Mouse (Mus musculus) midbrain, embryonic 12.5 days (tissue): ENCODE measurements around the gene 4930524B15Rik. TPM values are rescaled to one million over a fixed set of nuclear protein-coding genes. Genes with fewer than 3 reads are reported as not detected.
A peak's percentile ranks its signal among the peaks of the same experiment; 100 is the strongest.

ENCODE experiments used
- ATAC-seq: fragments of 200-750 bp; cut with Nextera tagmentation; 2 replicates; pipeline ENCODE4 v1.8.0; 2017; ENCODE audit warnings: low read depth, moderate TSS enrichment, moderate library complexity; ENCODE audit not compliant: low FRiP score
- H3K27ac ChIP-seq: fragments of 300-500 bp; sonication (generic); replicated peaks from 2 replicates; pipeline ENCODE4 v1.5.1; 2016; ENCODE audit warnings: mild to moderate bottlenecking
- H3K27me3 ChIP-seq: fragments of 300-500 bp; sonication (generic); 2 replicates; pipeline ENCODE4 v1.6.1; 2016; ENCODE audit warnings: mild to moderate bottlenecking
- H3K36me3 ChIP-seq: fragments of 300-500 bp; sonication (generic); 2 replicates; pipeline ENCODE4 v1.6.1; 2016
- H3K4me1 ChIP-seq: fragments of 300-500 bp; sonication (generic); 2 replicates; pipeline ENCODE4 v1.6.1; 2016
- H3K4me2 ChIP-seq: fragments of 300-500 bp; sonication (generic); replicated peaks from 2 replicates; pipeline ENCODE4 v1.6.1; 2016; ENCODE audit warnings: mild to moderate bottlenecking, moderate library complexity
- H3K4me3 ChIP-seq: fragments of 300-500 bp; sonication (generic); 2 replicates; pipeline ENCODE4 v1.5.1; 2016; ENCODE audit warnings: mild to moderate bottlenecking
- H3K9ac ChIP-seq: fragments of 300-500 bp; sonication (generic); replicated peaks from 2 replicates; pipeline ENCODE4 v1.6.1; 2016; ENCODE audit warnings: mild to moderate bottlenecking, moderate library complexity
- H3K9me3 ChIP-seq: fragments of 300-500 bp; sonication (generic); 2 replicates; pipeline ENCODE4 v1.6.1; 2016; ENCODE audit warnings: mild to moderate bottlenecking
- WGBS: fragments of 180-500 bp; shearing (Covaris S2); methylation state at CpG from one replicate; pipeline ENCODE4 v1.1.7; 2016; 5-methylcytosine and 5-hydroxymethylcytosine counted together
- polyA plus RNA-seq: library from polyadenylated mRNA; unstranded; fragments of >200 nt; fragmentation: Nextera tagmentation; extraction: Ambion mirVana; gene quantifications from 2 replicates; pipeline ENCODE4 v1.2.1, GENCODE M21; 2016

Gene 4930524B15Rik
- polyA plus RNA-seq, 1 experiment from 2014 or later = 0.11 TPM

DNA sequence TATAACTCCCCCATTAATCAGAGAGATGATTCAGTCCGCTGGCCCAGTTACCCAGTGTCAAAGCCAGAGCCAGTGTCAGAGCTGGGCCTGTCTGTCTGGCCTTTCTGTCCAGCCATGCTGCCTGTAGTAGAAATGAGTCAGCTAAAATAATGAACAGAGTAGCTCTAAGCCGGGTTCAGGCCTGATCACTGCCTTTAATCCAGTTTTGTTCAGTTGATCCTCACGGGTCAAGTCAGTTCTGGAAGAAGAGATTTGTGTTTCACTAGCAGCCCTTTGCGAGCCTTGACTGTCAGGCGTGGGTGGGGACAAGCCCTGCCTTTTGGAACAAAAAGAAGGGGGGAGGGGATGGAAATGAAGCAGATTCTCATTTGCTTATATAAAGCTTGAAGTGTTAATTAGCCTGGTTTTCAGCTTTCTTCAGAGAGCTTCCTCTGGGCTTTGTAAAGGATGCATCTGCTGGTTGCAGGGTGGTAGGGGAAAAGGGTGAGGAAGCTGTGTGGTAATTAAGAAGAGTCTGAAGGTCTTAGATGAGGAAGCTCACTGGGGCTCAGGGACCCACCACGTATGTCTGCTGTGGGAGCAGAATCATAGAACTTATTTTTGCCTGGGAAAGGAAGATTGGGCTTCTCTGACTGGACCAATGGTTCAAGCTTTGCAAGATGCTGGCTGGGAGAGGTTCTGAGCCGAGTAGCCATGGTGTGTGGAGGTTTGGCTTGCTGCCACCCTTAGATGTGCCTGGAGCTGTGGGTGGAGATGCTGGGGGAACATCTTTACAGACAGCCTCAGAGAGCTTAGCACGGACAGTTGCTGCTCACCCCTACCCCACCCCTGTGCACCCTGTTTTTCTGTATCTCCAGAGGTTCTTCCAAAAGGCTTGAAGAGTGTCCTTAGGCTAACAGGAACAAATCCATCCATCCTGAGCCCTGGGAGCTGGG is 54.9 kb downstream of the 4930524B15Rik start:
- peak overlapping the region; percentile 69 for H3K27ac ChIP-seq
- peak overlapping the region; percentile 20; the same call in 1 of the 2 replicates for H3K9ac ChIP-seq
- H3K4me3 ChIP-seq = no peak overlapping the region
- peaks cover 60% of the 10 kb centered on the region for H3K4me1 ChIP-seq
- peaks cover 35% of the 10 kb centered on the region for H3K36me3 ChIP-seq
- H3K27me3 ChIP-seq = no peaks in the 10 kb centered on the region
- 19% methylated on average over 8 of the region's 8 CpGs for WGBS
- no peak overlapping the region for H3K4me2 ChIP-seq
- no peaks in the 10 kb centered on the region for H3K9me3 ChIP-seq
- ATAC-seq = peak; percentile 68

- Histone ChIP-seq H3K27me3 (no peaks in the 10 kb centered on the region), H3K9me3 (no peaks in the 10 kb centered on the region), H3K4me1 (peaks cover 64% of the 10 kb centered on the region), H3K9ac (no peak overlapping the region), H3K4me3 (no peak overlapping the region), H3K4me2 (no peak overlapping the region), H3K36me3 (0 out of 2 replicates have a peak, but pooled peaks cover 14% of the 10 kb centered on the region), H3K27ac (peak overlapping the region; percentile 78)
- 58% methylated on average over 5 of the region's 5 CpGs for WGBS
- ATAC-seq = no peak
Measured at GRCm38 (mm10) chr11:32026634-32027033, 61.2 kb downstream of the 4930524B15Rik start.

- H3K36me3 ChIP-seq = 0 out of 2 replicates have a peak, but pooled peaks cover 11% of the 10 kb centered on the region
- 44% methylated on average over 7 of the region's 7 CpGs for WGBS
- H3K4me2 ChIP-seq = peak overlapping the region; percentile 16; the same call in 1 of the 2 replicates
- H3K4me3 ChIP-seq = no peak overlapping the region
- peak overlapping the region; percentile 78 for H3K27ac ChIP-seq
- no peak overlapping the region for H3K9ac ChIP-seq
- no peaks in the 10 kb centered on the region for H3K9me3 ChIP-seq
- H3K27me3 ChIP-seq = no peaks in the 10 kb centered on the region
- H3K4me1 ChIP-seq = peaks cover 60% of the 10 kb centered on the region
- peak; percentile 89 for ATAC-seq
Measured at GRCm38 (mm10) chr11:32027474-32028342, 62.3 kb downstream of the 4930524B15Rik start.

DNA sequence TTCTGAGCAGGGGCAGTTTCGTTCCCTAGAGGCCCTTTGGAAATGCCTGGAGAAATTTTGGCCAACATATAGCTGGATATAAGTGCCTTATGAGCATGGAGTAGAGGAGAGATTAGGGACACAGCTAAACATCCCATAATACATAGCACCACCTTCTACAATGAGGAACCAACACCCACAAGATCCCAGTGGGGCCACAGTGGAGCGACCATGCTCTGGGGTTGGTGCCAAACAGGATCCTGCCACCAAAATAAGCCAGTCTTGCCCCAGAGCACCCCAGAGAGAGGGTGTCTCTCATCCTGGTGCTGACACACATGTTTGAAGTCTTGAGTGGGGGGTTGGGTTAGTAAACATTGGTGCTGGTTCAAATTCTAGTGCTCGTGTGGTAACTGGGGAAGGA is 63.2 kb downstream of the 4930524B15Rik start:
- WGBS = 83% methylated on average over 3 of the region's 3 CpGs
- H3K4me1 ChIP-seq = peaks cover 62% of the 10 kb centered on the region
- H3K4me3 ChIP-seq = no peak overlapping the region
- peak overlapping the region; percentile 73 for H3K27ac ChIP-seq
- 0 out of 2 replicates have a peak, but pooled peaks cover 5% of the 10 kb centered on the region for H3K36me3 ChIP-seq
- H3K9me3 ChIP-seq = no peaks in the 10 kb centered on the region
- no peaks in the 10 kb centered on the region for H3K27me3 ChIP-seq
- H3K9ac ChIP-seq = no peak overlapping the region
- ATAC-seq = no peak
- no peak overlapping the region for H3K4me2 ChIP-seq

Other genes starting within 250 kb of the 4930524B15Rik start
- gene Cpeb4, start 93.4 kb upstream of the 4930524B15Rik start, polyA plus RNA-seq = 14.6 and 15.5 TPM in 2 replicates
- gene Nsg2, start 34.9 kb downstream of the 4930524B15Rik start, polyA plus RNA-seq = 193 and 198 TPM in 2 replicates
- not detected in 2 replicates for gene Il9r, start 234.7 kb downstream of the 4930524B15Rik start, polyA plus RNA-seq
- gene Snrnp25, start 239.8 kb downstream of the 4930524B15Rik start, polyA plus RNA-seq = 53.3 and 66.7 TPM in 2 replicates